9 mouse cellular contexts compared by ENCODE assay signal in genomic region chr11:50720856-50721550, GRCm38 (mm10).
DNase-seq lines count a peak whose midpoint lies in the region; ATAC-seq and TF ChIP-seq lines count a peak whose summit lies in the region.
"Had no signal": no experiment of that assay in that cellular context is flagged by ENCODE, and none has a peak within 500 bp of the region (broad histone marks: within the 10 kb centered on the region; RNA-seq: fewer than 3 reads in every experiment).

No protein-coding gene starts in this region.

- ATAC-seq in embryonic facial prominence, embryonic 14.5 days (ENCODE audit: low read depth): no peak
- no peak for ATAC-seq in liver, embryonic 12.5 days

- no peaks in the 10 kb centered on the region for H3K9me3 ChIP-seq in embryonic facial prominence, embryonic 14.5 days (ENCODE audit: control insufficient read depth, low read length)
- H3K9me3 ChIP-seq in embryonic facial prominence, embryonic 10.5 days: no peaks in the 10 kb centered on the region
- H3K9me3 ChIP-seq in liver, embryonic 12.5 days (replicated peaks): no peaks in the 10 kb centered on the region

- H3K4me1 ChIP-seq in embryonic facial prominence, embryonic 14.5 days (ENCODE audit: control insufficient read depth, insufficient read depth, low read length): peaks cover 31% of the 10 kb centered on the region
- peaks cover 63% of the 10 kb centered on the region for H3K4me1 ChIP-seq in embryonic facial prominence, embryonic 10.5 days
- H3K4me1 ChIP-seq in kidney, adult 2 months (ENCODE audit: control insufficient read depth, insufficient read depth, low read length): no peaks in the 10 kb centered on the region
- H3K4me1 ChIP-seq in liver, embryonic 12.5 days: no peaks in the 10 kb centered on the region

- no peak for TF ChIP-seq POLR2A in kidney, adult 2 months (IDR thresholded peaks at IDR 0.05; ENCODE audit: low read depth, low read length)

- H3K9ac ChIP-seq in embryonic facial prominence, embryonic 14.5 days (ENCODE audit: low read depth, low read length): no peak overlapping the region
- H3K9ac ChIP-seq in liver, embryonic 12.5 days: no peak overlapping the region

- no peak overlapping the region for H3K4me3 ChIP-seq in embryonic facial prominence, embryonic 14.5 days (ENCODE audit: low read depth, low read length)
- no peak overlapping the region for H3K4me3 ChIP-seq in embryonic facial prominence, embryonic 10.5 days
- H3K4me3 ChIP-seq in kidney, adult 2 months (ENCODE audit: insufficient read depth, low read depth, low read length): no peak overlapping the region
- H3K4me3 ChIP-seq in liver, embryonic 12.5 days: no peak overlapping the region

- H3K36me3 ChIP-seq in embryonic facial prominence, embryonic 14.5 days (ENCODE audit: control insufficient read depth, insufficient read depth, low read length): no peaks in the 10 kb centered on the region
- H3K36me3 ChIP-seq in embryonic facial prominence, embryonic 10.5 days (replicated peaks): no peaks in the 10 kb centered on the region
- no peaks in the 10 kb centered on the region for H3K36me3 ChIP-seq in kidney, adult 2 months (ENCODE audit: control insufficient read depth, insufficient read depth, low read length)
- H3K36me3 ChIP-seq in liver, embryonic 12.5 days: no peaks in the 10 kb centered on the region

- TF ChIP-seq CTCF in kidney, adult 2 months (conservative IDR thresholded peaks at IDR 0.05; ENCODE audit: insufficient read depth, insufficient read length, low read depth, low read length): no peak

- no peak overlapping the region for H3K4me2 ChIP-seq in embryonic facial prominence, embryonic 14.5 days (ENCODE audit: low read depth, low read length)
- no peak overlapping the region for H3K4me2 ChIP-seq in liver, embryonic 12.5 days

- peak; percentile 56 for DNase-seq in embryonic facial prominence, embryonic 14.5 days (ENCODE audit: low spot score)
- DNase-seq in embryonic facial prominence, embryonic 10.5 days (ENCODE audit: low spot score): no peak
- DNase-seq in kidney, postnatal 14 days: peak; percentile 36
- no peak for DNase-seq in kidney, adult 2 months
- peak; percentile 64 for DNase-seq in testis, postnatal 10 days (ENCODE audit: low spot score)
- DNase-seq in testis, postnatal 14 days (ENCODE audit: low spot score): no peak
- no peak for DNase-seq in spleen, postnatal 14 days (ENCODE audit: low spot score in 2 of 2)
- DNase-seq: cerebellum, adult 9-11 months had no signal

- H3K27me3 ChIP-seq in embryonic facial prominence, embryonic 14.5 days (replicated peaks; ENCODE audit: control insufficient read depth, insufficient read depth, low read length): no peaks in the 10 kb centered on the region
- H3K27me3 ChIP-seq in embryonic facial prominence, embryonic 10.5 days (replicated peaks; ENCODE audit: low read depth, poor library complexity, severe bottlenecking): no peaks in the 10 kb centered on the region
- H3K27me3 ChIP-seq in kidney, adult 2 months (replicated peaks; ENCODE audit: control insufficient read depth, insufficient read depth, low read length): no peaks in the 10 kb centered on the region
- H3K27me3 ChIP-seq in liver, embryonic 12.5 days (replicated peaks): no peaks in the 10 kb centered on the region

- H3K27ac ChIP-seq in embryonic facial prominence, embryonic 14.5 days (replicated peaks; ENCODE audit: low read depth, low read length): no peak overlapping the region
- no peak overlapping the region for H3K27ac ChIP-seq in embryonic facial prominence, embryonic 10.5 days (replicated peaks)
- H3K27ac ChIP-seq in kidney, adult 2 months (ENCODE audit: insufficient read depth, low read depth, low read length): no peak overlapping the region
- H3K27ac ChIP-seq in liver, embryonic 12.5 days: no peak overlapping the region

- 53% methylated on average over 12 of the region's 12 CpGs for WGBS in embryonic facial prominence, embryonic 14.5 days
- WGBS in embryonic facial prominence, embryonic 10.5 days: 63% methylated on average over 12 of the region's 12 CpGs
- WGBS in kidney, adult 2 months: 47% methylated on average over 12 of the region's 12 CpGs
- 56% methylated on average over 12 of the region's 12 CpGs for WGBS in liver, embryonic 12.5 days (ENCODE audit: insufficient replicate concordance)

Comparison
In these comparisons a context has a peak if more than half of its experiments do, and no peak if none do; other contexts are left out.
1. DNase-seq: peak in embryonic facial prominence, embryonic 14.5 days (single experiment), kidney, postnatal 14 days (single experiment) and testis, postnatal 10 days (single experiment); none in embryonic facial prominence, embryonic 10.5 days (single experiment), kidney, adult 2 months (single experiment), testis, postnatal 14 days (single experiment) and spleen, postnatal 14 days (0 of 2).